Mouse (Mus musculus): Measurements from ENCODE around the gene Krt31.

Krt31 gene

DNA sequence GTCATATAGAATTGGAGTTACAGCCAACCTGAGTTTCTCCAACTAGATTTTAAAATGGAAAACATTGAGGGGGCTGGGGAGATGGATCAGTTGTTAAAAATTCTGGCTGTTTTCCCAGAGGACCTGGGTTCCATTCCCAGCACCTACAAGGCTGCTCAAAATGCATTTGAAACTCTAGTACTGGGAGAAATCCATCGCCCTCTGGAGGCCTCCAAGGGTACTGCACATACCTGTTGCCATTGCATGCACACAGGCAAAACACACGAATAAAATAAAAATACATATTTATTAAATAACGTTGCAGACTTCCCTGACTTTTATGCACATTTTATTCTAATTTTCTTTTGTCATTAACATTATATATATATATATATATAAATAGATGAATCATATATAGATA, 43.7 kb downstream of the Krt31 start:
- in situ Hi-C loops (cut with MboI, MseI): loop anchor here in 1 of 2 experiments (5.0 kb wide), 1 partner anchor 544 kb away; no protein-coding TSS in a partner anchor

DNA sequence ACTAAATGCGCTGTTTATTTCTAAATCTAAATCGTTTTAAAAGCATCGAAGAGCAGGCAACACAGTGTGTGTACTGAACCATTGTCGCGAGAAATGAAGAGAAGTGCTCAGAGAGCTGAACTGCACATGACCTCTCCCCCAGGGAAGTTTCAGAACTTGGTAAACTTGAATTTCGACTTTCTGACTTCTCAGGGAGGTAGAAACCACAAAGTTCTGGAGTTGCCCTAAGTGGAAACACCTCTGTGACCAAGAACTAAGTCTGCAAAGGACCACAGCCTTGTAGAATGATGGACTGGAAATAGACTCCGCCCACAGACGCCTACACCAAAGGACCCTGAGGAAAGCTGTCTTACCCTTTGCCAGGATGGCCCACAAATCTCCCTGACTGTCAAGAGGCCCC, 44.4 kb downstream of the Krt31 start:
- in situ Hi-C loops (cut with MboI, MseI): loop anchor here in 1 of 2 experiments (5.0 kb wide), 1 partner anchor 544 kb away; no protein-coding TSS in a partner anchor

DNA sequence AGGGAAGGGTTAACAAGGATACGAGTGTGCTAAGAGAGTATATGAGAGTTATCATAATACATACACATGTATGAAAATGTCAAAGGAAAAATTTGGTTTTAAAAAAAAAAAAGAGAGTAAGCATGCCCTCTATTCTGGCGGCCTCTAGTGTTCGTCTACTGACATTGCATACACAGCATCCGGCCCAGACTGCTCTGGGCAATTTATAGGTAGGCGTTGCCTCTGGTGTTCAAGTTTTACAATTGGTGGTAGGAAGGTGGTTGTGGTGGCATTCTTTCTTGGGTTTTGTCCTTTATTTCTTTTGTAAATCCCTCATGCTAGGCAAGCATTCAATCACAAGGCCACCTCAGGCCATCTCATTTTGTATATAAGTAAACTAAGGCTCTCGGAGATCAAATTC, 45.5 kb downstream of the Krt31 start:
- in situ Hi-C loops (cut with MboI, MseI): loop anchor here in 1 of 2 experiments (5.0 kb wide), 1 partner anchor 543 kb away; no protein-coding TSS in a partner anchor

DNA sequence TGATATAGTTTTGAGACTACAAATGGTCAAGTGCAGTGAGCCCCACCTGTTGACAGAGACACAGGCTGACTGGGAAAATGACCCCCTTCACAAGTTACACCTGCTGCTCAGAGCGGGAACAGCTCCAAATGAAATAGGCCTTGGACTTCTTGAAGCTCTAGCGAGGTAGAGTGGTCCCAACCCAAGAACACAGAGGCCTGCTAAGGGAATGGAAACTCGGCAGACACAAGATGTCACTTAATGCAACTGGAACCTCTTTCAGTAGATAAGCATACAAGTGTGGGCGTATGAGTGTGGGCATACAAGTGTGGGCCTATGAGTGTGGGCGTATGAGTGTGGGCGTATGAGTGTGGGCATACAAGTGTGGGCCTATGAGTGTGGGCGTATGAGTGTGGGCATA, 51.3 kb downstream of the Krt31 start:
- in situ Hi-C loops (cut with MboI, MseI): no loop called here
